Comparison of ENCODE assay signal across 1 mouse cellular context in the genomic region with DNA sequence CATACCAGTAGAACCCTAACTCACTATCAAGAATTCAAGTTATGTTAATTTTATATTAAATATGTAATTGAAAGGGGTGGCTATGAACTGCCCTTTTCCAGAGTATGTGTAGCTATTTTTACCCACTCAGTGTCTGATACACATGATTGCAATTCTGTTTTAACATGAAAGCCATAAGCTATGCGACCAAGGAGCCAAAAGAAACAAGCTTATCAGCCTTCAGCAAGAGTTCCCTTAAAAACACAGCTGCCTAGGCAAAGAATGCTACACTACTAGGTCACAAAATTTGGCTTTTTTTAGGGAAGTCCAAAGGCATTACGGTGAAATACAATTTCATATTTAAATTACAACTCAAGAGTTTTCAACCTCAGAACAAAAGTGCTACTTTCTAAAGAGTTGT.
A peak's percentile ranks its signal among the peaks of the same experiment; 100 is the strongest.
TF ChIP-seq lines count a peak whose summit lies in the region.

No protein-coding gene starts in this region.

TF ChIP-seq in MEL, 35 proteins besides CTCF, POLR2A, EP300 and RAD21 (continued from another document):
- TF ChIP-seq ZNF384 (IDR thresholded peaks at IDR 0.05; ENCODE audit: low read depth, low read length) (no peak), TCF12 (IDR thresholded peaks at IDR 0.05; ENCODE audit: low read depth, low read length) (0 out of 2 replicates have a peak, but pooled peaks have one; percentile 13), HCFC1 (IDR thresholded peaks at IDR 0.05; ENCODE audit: low read depth, low read length) (no peak), MYC (IDR thresholded peaks at IDR 0.05; ENCODE audit: low read depth, low read length) (no peak), MAZ (IDR thresholded peaks at IDR 0.05; ENCODE audit: low read depth, low read length) (no peak)
